Mouse (Mus musculus): ENCODE measurements around the gene Tspan5.

DNA sequence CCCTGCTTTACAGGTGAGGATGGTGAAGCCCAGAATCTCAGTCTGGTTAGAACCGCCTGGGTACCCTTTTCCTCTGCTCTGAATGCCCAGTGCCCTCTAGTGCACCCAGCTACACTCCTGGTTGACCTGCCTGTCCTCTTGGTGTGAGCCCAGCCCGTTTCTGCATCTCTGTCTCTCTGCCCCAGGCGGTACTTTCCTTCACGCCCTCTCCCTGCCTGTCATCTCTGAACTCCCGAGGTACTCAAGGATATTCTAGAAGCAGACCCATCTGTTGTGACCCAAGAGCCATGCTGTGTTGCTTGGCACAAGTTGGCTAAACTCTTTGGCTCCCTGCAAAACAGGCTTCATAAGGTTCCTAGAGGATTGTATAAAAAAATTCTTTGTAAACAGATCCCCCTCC, 78.3 kb downstream of the Tspan5 start:
- TF ChIP-seq CTCF (IDR thresholded peaks at IDR 0.05; ENCODE audit: low read depth) (no peak), EP300 (IDR thresholded peaks at IDR 0.05; ENCODE audit: low read depth) (no peak)
